Mouse (Mus musculus) spleen, adult 2 months (tissue): ENCODE data around the gene BC067074.

Source experiments
- CTCF ChIP-seq: fragments of 200-500 bp; IDR thresholded peaks from 2 replicates; pipeline ENCODE4 v1.5.1; 2011; ENCODE audit warnings: mild to moderate bottlenecking, inconsistent platforms; ENCODE audit not compliant: insufficient read depth, insufficient read length, insufficient replicate concordance; ENCODE audit errors: extremely low read depth
- POLR2A ChIP-seq: fragments of 200-500 bp; IDR thresholded peaks from 2 replicates; pipeline ENCODE4 v1.6.1; 2011; ENCODE audit warnings: low read depth, low read length, inconsistent platforms

DNA sequence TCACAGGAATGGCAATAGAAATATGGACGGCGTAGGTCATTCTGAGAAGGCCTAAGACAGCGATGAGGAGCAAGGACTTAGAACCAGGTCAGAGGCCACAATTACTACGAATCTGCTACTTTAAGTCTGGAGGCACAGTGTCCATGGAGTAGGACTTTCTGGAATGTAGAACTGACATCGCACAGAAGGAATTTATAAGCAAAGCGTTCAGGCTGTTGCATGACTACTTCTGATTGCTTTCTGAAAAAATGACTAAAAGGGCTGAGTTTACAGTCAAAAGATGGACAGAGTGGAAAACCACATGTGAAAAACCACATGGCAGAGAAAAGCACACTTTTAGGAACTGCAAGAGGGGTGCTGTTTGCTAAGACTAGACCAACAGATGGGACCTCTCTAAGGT lies 110.7 kb downstream of the BC067074 start:
- TF ChIP-seq CTCF (no peak), POLR2A (no peak)
